Mouse (Mus musculus) kidney, postnatal 10 days (tissue): ENCODE results near the gene Atp1a2.

Experiments used
- DNase-seq: peaks from one replicate; pipeline ENCODE4 v3.0.0; 2021; ENCODE audit warnings: mixed read lengths

Gene Atp1a2

DNA sequence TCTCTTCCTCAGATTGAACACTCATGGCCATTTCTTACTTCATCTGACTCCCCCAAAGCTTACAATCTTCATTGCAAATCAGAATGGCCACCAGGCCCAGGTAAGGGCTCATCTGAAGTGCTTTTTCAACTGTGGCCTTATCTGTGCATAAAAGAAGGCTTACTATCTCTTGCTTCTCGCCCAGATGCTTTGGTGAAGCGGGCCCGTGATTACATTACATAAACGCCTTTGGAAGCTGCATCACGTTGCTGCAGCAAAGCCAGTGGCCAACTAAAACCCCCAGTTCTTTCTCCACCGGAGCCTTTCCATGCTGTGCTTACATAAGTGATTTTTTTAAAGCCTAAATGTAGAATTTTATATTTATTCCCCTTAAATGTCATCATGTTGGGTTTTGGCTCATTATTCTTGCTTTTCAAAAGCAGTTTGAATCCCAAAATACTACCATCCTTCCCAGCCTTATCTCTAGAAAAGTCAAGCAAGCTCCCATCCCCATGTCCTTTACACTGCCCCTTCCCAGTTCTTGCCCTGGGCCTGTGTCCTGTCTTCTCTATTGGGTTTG is 26.0 kb upstream of the Atp1a2 start:
- DNase-seq = no peak

DNA sequence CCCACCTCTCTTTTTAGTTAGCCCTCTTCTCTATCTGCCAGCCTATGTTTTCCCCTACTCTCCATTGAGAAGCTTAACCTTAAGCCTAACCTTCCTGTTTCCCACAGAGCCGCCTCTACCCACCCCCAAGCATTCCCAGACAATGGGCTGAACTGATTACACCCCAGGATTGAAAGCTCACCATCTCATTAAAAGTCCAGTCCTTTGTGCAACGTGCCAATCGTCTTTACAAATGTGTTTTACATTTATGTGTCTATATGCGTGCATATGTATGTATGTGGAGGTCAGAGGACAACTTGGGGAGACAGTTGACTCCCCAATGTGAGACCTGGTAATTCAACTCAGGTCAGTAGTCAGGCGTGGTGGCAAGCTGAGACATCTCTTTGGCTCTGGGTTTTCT is 25.4 kb upstream of the Atp1a2 start:
- DNase-seq = no peak

DNA sequence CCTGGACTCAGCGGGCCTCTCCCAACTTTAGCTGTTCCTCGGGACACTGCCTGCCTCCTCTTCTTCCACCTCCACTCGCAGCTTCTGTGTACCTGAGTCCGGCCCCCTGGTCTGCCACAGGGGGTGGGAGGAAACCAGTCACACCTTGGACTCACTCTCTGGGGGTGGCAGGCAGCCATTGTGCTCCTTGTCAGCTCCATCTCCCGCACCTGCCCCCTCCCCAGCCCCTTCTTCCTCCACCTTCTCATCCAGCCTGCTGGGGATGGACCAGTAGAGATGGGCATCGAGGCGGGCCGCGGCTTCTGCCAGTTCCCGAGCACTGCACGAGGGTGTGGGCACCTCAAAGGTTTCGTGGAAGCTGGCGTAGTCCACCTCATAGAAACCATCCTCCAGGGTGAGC is 24.9 kb upstream of the Atp1a2 start:
- no peak for DNase-seq

DNA sequence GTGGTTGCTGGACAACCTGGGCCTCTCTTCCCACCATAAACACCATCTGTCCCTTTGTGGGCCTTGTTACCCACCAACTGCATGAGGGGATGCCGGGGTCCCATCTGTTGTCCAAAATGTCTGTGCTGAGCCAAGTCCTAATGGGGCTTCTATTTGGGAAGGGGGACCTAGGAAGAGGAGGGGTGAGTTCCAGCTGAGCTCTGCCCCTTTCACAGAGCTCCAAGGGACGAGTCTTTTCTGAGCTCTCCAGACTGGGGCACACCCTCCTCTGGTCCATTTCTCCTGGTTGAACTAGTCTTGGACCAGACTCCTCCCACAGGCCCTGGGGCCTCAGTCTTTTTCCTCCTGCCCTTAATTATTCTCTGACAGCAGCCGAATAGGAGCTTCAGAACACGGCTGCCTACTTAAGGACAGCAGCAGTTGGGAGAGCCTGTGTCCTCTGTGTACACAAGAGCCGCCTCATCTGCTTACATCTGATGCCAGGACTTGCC is 22.1 kb upstream of the Atp1a2 start:
- DNase-seq = no peak

DNA sequence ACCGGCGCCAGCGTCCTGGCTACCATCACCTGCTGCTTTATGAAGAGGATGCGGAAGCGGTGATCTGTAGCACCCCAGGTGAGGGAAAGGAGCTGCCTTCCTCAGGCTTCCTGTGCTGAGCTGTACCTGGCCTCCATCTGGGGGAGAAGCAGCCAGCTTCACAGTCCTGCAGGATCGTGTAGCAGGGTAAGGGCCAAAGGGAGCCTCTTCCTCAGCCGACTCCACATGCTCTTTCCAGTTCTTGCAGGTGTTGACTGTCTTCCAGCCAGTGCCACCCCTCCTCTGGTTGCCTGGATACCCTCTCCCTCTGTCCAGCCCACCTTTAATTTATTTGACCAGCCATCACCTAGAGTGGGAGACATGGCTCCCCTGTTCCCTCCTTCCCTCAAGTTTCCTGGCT is 21.5 kb upstream of the Atp1a2 start:
- no peak for DNase-seq

DNA sequence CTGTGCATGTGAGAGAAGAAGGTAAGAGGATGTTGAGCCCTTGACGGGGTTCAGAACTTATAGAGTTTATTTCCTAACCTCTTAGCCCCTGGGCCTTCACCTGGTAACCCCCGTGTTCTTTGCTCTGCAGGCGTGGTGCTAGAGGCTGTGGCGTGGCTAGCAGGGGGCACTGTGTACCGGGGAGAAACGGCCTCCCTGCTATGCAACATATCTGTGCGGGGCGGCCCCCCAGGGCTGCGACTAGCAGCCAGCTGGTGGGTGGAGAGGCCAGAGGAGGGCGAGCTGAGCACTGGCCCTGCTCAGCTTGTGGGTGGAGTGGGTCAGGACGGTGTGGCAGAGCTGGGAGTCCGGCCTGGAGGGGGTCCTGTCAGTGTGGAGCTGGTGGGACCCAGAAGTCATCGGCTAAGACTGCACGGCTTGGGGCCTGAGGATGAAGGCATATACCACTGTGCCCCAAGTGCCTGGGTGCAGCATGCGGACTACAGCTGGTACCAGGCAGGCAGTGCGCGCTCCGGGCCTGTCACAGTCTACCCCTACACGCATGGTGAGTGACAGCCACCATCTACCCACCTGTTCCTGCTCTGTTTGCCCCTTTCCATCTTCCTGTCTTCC is 20.7 kb upstream of the Atp1a2 start:
- DNase-seq = no peak

DNA sequence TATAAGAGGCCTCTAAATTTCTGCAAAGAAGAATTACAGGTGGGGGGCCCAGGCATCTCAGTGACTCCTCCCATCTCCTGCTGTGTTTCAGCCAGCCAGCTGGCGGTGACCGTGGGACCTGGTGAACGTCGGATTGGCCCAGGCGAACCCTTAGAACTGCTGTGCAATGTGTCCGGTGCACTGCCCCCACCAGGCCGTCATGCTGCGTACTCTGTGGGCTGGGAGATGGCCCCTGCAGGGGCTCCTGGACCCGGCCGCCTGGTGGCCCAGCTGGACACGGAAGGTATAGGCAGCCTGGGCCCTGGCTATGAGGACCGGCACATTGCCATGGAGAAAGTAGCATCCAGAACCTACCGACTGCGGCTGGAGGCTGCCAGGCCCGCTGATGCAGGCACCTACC is 20.1 kb upstream of the Atp1a2 start:
- DNase-seq = no peak

DNA sequence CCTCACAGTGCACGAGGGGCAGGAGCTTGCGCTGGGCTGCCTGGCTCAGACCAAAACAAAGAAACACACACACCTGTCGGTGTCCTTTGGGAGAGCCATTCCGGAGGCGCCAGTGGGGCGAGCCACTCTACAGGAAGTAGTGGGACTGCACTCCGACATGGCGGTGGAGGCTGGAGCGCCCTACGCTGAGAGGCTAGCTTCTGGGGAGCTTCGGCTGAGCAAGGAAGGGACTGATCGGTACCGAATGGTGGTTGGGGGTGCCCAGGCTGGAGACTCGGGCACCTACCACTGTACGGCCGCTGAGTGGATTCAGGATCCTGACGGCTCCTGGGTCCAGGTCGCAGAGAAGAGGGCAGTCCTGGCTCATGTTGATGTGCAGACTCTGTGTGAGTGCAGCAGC is 19.6 kb upstream of the Atp1a2 start:
- no peak for DNase-seq

DNA sequence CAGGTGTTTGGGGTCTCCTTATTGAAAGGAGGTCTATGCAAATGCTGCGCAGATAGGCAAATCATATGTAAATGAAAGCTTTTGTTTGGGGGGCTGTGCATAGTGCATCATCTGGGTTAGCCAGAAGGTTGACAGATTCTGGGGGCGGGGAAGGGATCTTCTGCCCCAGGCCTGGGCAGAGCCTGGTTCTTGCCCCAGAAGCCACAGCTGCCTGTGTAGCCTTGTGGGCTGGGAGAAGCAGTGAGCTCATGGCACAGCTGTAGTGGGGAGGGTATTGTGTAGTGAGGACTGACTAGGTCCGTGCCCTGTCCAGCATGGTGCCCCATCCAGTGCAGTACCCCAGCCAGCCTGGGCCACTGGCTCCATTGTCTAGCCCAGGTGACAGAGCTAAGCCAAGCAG is 17.0 kb upstream of the Atp1a2 start:
- no peak for DNase-seq

DNA sequence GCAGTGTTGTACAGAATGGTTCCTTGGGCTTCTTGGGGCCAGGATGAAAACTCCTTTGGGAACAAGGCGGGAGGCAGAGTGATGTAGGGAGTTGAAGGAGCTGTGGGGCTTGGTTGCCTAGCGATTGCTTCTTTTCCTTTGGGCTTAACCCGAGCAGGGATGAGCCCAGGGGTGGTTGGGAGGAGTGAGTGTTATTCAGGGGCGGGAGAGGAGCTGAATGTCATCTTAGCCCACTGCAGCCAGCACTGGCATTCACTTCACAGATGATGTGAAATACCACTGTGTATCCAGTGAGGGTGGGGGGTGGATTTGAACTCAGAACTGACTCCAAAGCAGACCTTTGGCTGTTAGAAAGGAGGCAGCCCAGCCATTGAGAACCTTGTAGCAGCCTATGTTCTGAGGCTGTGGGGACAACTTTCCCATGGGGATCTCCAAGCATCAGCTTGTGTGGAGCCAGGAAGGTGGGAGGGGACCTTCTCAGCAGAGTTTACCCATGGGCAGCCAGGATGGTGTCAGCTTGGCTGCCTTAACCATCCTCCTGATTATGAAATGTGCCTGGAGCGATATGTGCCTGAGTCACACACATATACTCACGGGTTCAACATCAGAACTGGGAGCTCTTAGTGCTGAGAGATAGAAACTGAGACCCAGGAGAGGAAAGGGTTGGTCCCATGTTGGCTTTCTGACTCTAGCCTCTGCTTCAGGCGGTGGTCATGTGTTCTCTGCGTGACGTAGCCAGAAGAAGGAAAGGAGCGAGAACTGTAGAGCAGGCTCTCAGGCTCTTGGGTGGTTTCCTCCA is 15.9 kb upstream of the Atp1a2 start:
- DNase-seq = no peak

DNA sequence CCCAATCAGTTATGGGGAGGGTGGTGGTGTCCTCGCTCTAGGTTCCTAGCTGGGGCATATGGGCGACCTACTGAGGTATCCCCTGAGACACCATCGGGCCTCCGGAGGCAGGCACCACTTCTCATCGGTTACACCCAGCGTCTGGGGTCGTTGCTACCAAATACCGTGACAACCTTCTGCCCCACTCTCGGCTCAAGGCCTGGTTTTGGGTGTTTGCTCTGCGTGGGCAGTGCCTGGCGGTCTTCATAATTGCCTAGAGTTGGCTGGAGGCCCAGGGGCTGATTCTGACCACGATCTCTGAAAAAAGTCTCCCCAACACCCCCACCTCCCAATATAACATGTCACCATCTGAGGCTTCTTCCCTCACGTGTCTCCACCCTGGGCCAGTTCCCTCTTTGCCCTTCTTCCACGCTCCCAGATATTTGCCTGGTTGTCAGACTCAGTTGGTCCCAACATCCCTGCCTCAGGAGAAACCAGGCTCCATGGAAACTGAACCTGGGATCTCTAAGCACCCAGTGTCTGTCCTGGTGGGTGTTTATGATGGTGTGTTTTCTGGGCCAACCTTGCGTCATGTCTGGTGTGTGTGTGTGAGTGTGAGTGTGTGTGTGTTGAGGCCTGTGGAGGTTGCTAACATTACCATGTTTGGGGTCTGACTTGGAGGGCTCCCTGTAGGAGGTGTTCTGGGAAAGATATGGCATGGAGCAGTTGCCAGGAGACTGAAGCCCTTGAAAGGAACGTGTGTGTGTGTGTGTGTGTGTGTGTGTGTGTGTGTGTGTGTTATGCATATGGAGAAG is 15.1 kb upstream of the Atp1a2 start:
- DNase-seq = peak; percentile 48

DNA sequence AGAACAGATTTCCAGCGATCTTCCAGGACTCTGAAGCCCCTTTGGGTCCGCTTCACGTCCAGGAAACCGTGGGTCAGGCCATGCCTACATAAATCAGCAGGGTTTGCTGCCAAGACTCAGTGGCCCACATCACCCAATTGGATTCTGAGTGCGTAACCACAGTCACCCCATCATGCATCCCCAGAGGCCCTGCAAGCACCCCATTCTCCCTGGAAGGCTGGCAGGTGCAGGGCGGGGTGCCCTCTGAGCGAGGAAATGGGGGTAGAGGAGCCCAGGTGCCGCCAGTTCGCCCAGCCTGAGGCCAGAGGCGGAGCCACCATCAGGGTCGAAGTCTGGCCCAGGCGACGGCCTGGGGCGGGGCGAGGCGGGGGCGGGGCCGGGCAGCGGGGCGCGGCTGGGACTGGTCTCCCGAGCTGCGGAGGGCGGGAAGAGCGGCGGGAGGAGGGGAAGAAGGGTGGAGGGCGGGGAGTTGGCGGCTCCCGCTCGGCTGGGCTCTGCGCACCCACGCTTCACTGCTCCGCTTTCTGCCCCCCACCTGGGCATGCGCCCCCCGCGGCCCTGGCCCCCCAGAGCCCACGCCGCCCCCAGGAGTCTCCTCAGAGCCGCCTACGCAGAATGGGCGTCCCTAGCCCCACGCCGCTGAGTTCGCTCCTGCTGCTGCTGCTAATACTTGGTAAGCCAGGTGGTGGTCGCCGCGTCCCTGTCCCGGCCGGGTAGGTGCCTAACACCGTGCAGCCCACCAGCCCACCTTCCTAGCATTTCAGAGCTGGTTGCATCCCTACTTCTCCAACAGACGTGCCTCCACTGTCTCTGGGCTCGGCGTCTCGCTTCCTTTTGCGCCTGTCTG is 14.3 kb upstream of the Atp1a2 start:
- peak; percentile 96 for DNase-seq

DNA sequence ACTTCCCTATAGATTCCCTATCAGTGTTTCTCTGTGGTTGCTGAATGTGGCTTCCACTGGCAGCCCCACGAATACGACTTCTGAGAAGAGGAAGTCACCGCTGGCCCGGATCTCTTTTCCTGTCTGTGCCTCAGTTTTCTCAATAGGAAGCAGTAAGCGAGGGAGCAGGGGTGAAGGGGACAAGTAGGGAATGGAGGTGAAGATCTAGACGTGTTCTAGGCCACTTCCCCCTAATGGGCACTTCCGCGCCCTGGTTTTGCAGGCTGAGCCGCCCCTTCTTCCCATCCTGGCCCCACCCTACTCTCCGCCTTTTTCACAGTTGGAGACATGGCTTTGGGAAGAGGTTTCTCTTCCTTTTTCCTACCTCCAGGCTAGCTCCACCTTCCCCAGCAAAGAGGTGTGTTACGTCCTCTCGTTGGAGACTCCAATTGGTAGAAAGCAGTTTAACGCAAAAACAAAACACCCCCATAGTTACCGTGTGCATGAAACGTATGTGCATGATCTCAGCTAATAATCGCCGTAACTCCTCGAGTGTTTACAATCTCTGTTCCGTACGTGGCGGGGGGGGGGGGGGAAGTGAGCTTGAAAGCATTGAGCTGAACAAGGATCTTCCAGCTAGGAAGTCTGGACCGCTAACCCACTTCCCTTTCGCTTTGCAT is 13.5 kb upstream of the Atp1a2 start:
- peak; percentile 76 for DNase-seq

DNA sequence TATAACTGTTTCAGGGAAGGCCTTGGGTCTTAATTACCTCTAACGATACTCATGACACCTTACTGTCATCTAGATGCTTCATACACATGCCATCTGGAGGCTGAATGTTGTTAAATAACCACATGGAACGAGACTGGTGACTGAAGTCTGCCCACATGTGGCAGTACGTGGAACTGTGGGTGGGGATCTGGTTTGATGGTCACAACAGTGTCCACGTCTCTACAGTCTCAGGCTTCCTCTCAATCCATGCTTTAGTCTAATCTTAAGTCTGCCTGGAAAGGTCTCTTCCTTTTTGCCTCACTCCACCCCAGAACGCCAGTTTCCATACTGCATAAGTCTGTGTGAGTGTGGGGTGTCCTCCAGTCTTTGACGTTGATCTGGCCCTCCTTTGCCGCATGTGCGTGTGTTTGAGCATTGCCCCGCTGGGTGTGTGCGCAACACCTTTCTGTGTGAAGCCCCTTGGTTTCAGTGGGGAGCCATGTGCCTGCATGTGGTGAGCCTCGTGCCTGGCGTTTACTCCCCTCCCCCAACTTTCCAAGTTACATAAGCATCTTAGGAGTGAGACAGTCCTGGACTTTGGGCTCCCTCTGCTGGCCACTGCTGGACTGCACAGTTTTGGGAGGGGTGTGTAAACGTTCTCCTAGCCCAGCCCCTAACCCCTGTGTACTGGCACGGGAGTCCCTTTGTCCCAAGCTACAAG is 12.0 kb upstream of the Atp1a2 start:
- DNase-seq = peak; percentile 96

DNA sequence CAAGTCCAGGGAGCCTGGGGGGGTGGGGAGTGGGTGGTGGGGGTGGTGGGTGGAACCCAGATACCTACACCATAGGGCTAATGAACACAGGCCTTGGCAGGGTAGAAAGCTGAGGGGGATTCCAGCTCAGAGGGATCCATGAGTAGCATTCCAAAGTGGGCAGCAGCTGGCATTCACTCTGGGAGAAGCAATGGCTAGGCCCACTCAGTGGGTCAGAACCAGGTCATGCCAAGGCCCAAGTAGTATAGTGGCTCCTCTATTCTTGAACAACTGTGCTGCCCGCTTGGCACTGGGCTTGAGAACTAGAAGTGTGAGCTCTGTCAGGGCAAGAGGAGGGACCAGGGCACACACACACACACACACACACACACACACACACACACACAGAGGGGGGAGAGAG is 10.5 kb upstream of the Atp1a2 start:
- no peak for DNase-seq

DNA sequence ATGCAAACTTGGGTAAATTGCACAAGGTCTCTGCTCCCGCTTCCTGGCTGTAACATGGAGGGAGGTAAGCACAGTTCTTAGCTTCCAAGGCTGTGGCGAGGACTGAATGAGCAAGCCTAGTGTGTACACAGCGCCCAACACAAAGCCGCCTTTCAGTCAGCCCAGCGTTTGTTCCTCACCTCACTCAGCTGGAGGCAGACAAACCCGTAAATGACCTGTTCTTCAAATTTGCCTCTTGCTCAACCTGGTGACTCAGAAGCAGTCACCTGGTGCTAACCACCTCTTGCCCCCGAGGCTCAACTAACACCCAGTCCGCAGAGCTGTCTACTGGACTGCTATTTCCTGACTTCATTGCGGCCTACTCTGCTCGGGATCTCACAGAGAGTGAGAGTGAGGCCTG is 10.1 kb upstream of the Atp1a2 start:
- no peak for DNase-seq

DNA sequence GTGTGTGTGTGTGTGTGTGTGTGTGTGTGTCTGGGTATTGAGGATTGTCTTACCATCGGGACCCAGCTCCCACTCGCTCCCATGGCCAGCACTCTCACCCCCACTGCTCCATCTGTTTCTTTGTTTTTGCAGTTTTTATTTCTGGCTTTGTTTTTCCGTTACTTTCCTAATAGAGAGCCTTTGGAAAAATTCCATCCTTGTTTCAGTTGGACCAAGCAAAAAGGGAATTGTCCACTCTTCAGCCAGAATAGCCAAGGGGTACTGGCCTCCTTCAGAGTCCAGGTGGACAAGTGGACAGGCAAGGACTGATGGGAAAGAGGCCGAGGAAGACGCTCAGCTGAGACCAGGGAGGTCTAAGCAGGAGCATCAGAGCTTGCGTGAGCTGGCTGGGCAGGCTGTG is 9.0 kb upstream of the Atp1a2 start:
- no peak for DNase-seq

DNA sequence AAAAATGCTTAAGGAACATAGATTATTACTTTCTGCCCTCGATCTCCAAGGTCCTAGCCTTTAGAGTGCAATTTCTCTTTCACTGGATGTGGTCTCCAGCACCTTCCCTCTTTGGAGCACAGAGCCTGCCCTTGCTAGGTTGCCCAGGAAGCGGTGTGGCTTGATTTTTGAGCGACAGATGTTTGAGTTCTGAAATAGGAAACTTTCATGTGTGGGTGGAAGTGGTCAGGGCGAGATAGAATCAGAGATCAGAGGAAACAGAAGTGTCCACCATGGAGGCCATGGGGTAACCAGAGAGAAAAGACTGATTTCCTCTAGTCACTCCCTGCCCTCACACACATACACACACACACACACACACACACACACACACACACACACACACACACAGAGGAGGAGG is 8.3 kb upstream of the Atp1a2 start:
- DNase-seq = no peak

DNA sequence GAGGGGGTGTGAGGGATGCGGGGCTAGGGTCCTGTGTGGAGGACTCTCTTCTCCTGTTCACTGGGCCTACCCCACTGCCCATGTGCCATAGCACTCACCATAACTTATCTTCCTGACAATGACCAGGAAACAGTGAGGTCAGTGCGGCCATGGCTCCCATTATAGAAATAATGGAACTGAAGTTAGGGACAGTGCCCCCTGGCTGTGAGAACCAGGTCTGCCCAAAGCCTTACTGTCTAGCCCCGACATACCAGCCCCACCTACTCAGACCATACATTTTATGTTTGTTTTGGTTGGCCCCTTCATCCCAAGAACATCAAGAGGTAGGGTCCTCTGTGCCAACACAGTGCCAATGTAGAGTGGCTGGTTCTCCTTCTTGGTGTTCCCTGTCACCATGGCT is 7.8 kb upstream of the Atp1a2 start:
- DNase-seq = no peak

DNA sequence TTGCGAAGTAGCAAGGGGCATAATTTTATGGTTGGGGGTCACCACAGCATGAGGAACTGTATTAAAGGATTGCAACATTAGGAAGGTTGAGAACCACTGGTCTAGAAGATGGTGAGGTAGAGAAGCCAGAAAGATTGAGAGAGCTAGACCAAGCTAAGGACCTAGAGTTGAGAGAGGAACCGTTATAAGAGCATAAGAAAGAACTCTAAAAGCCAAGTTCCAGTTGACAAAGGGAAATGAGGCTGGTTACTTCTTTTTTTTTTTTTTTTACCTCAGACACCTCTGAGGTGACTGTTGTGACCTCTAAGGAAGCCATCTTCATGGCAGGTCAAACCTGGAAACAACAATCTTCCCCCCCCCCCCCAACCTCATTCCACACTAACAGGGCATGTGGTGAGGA is 7.3 kb upstream of the Atp1a2 start:
- DNase-seq = no peak

DNA sequence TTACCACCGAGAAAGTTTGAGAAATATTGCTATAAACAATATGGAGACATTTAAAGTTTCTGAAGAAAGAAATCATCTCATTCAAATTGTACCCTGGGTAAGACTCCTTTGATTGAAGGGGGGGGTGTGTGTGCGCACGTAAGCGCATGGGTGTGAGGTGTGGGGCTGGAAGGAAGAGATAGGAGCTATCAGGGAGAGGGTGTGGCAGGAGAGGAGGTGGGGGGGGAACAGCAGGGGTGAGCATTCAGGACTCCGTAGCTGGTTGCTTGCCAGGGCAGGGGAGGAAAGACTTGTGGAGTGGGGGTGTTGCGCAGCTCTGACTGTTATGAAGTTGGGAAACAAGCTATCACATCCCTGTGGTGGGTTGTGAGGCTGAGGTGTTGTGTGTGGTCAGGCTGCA is 6.6 kb upstream of the Atp1a2 start:
- DNase-seq = no peak
